Mouse (Mus musculus) adrenal gland, adult 2 months (tissue): ENCODE data around the gene Abca12. TPM values are rescaled to one million over a fixed set of nuclear protein-coding genes. Genes with fewer than 3 reads are reported as not detected.

ENCODE experiments used
- DNase-seq: peaks from one replicate; pipeline ENCODE4 v3.0.0; 2021
- polyA plus RNA-seq: library from polyadenylated mRNA; depleted of rRNA; stranded (reverse); fragments of >200 nt; gene quantifications from 2 replicates; pipeline ENCODE4 v1.2.3, GENCODE M21; 2012; rRNA removed
- total RNA-seq, 2 experiments: library from RNA; stranded (reverse); gene quantifications; 2 replicates each; pipeline ENCODE4 v1.2.3; 2021

Abca12 gene
- total and polyA plus RNA-seq, 3 experiments, result not detected

- DNase-seq, result no peak
These were observed 220.8 kb downstream of the Abca12 start for GRCm38 (mm10) chr1:71193931-71194330.

Other genes starting within 250 kb of the Abca12 start
- 10 to 100 TPM; 51.5 to 70.9 TPM for gene Atic, start 142.2 kb upstream of the Abca12 start, total RNA-seq
- 19.3 and 26.3 TPM in 2 replicates for gene Atic, start 142.2 kb upstream of the Abca12 start, polyA plus RNA-seq
- 10 to 100 TPM; 45.0 to 50.5 TPM for gene Fn1, start 238.3 kb upstream of the Abca12 start, total RNA-seq
- gene Fn1, start 238.3 kb upstream of the Abca12 start, polyA plus RNA-seq, result 32.5 and 44.7 TPM in 2 replicates